Mouse (Mus musculus): ENCODE measurements around the gene Srgap1.

The Srgap1 gene

DNA sequence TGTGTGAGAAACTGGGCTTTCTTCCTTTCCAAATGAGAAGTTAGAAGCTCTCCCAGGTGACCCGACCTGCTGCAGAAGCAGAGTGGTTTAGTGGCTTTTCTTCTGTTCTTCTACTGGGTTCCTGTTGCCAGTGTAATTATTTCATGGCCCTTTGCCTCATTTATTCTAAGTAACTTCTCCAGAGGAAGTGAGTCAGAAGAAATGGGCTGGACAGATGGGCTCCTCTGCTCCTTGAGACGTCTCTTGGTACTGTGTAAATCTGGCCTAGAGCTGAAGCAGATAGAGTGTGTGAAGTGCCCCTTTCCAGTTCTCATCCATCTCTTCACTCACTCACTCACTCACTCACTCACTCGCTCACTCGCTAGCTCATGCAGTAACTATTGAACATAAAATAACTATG lies 290.4 kb downstream of the Srgap1 start:
- no peak for DNase-seq (ENCODE audit: low spot score)

GRCm38 (mm10) chr10:121755822-121756221 lies 291.3 kb downstream of the Srgap1 start:
- no peak for DNase-seq (ENCODE audit: low spot score)

GRCm38 (mm10) chr10:121754237-121754636 lies 292.9 kb downstream of the Srgap1 start:
- no peak for DNase-seq (ENCODE audit: low spot score)

DNA sequence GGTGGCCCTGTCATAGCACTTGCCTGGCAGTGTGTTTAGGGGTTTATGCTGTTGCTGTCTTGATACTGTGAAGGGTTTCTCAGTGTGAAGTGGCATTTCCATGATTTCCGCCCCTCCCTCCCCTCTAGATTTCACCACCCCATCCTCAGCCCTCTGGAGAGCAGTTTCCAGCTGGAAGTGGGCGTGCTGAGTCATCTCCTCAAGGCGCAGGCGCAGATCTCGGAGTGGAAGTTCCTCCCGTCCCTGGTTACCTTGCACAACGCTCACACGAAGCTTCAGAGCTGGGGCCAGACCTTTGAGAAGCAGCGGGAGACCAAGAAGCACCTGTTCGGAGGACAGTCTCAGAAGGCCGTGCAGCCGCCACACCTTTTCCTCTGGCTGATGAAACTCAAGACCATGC lies 296.9 kb downstream of the Srgap1 start:
- DNase-seq (ENCODE audit: low spot score), result peak; percentile 55

DNA sequence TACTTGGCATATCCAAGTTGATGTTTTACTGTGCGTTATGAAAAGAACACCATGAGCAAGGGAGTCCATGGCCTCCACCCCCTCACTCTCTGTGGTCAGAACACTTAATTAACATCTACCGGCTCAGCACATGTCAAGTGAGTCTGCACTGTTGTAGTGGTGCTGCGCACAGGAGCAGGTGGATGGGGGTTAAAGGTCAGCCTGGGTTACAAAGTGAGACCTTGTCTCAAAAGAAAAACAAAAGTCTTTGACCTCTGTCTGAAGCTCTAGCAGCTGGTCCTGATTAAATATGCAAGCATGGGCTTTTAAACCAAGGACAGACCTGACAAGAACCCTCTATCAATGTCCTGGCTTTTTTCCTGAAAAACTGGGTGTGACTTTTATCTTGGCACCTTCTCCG lies 304.8 kb downstream of the Srgap1 start:
- DNase-seq (ENCODE audit: low spot score), result no peak

DNA sequence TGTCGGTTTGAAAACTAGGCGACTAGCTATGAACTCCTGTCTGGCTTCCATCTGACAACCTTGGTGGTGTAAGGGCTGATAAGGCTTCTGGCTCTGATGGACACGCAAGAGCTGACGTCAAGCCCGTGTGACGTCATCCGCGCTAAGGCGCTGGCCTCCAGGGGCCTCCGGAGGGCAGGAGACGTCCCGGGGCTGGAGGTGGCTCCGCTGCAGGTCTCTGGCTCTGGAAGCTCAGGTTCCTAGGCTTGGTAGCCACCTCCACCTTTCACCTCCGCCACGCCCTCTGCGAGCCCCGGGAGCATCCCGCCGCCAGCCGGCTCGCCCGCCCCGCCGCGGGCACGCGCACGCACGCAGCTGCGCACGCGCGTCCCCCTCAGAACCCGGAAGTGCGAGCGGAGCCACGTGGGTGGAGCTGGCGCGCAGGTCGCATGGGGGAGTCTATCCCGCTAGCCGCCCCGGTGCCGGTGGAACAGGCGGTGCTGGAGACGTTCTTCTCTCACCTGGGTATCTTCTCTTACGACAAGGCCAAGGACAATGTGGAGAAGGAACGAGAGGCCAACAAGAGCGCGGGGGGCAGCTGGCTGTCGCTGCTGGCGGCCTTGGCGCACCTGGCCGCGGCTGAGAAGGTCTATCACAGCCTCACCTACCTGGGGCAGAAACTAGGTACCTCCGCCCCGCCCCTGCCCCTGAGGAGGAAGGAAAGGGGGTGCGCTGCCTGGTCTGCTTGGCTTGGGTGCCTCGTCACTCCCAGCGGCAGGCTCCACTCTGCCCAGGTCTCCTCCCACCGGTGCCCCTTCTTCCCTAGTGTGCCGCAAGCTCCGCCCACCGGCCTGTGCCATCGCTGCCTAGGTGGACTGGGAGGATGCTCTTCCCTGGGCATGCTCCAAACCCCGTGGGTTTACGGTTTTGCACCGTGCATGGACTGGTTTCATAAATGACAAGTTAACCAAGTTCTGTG lies 307.3 kb downstream of the Srgap1 start, which contains the start of gene BC048403:
Gene BC048403, plus strand, starts transcription at position 390 of the 958 bp plus-strand sequence.
- peak; percentile 75 for DNase-seq (ENCODE audit: low spot score)

- no peak for DNase-seq (ENCODE audit: low spot score)
Observed at GRCm38 (mm10) chr10:121737256-121737655, 309.9 kb downstream of the Srgap1 start.

DNA sequence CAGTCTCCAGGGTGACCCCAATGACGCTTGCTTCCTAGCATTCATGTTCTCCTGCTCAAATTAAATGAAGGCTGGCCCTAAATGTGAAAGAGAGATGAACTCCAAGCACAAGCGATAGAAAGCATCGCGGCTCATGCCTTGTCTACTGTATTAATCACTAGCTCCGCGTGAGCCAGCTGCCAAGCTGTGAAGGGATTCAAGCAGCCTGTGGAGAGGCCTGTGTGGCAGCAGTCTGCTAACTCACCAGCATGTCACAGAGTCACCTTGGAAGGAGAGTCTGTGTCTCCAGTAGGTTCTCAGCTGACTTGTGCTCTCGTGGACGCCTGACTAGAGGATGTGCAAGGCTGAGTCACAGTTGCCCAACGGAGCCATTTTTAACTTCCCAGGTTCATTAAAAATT lies 314.6 kb downstream of the Srgap1 start:
- DNase-seq (ENCODE audit: low spot score), result no peak

DNA sequence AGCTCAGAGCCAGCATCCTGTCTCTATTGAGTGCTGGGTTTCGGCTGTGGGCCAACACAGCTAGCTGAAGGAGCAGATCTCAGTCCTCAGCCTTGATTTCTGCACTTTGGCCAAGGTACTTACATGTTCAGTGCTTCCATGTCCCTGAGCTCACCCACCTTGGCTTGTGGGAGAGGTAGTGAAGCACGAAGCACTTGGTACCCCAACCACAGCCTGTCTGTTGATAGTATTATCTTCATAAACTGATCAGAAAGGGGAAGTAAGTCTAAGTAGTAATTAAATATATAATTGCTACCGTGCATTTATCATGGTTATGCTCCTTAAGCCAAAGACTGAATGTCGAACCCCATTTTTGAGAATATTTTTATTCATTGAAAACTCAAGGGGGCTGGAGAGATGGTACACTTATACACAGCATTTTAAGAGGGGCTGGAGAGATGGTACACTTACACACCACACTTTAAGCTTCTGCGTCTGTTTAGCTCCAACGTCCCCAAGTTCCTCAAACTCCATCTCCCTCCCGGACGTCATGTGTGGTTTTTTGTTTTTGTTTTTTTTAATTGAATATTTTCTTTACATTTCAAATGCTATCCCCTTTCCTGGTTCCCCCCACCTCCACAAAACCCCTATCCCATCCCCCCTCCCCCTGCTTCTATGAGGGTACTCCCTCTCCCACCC lies 315.9 kb downstream of the Srgap1 start:
- no peak for DNase-seq (ENCODE audit: low spot score)
